Mouse (Mus musculus) E14TG2a.4 (cell line): ENCODE data around the gene Gm17359.

Experiments used
- H3K27me3 ChIP-seq: 2 replicates; pipeline ENCODE4 v1.6.1; 2014; ENCODE audit warnings: low read length, control low read depth; ENCODE audit not compliant: insufficient read depth
- H3K36me3 ChIP-seq: 2 replicates; pipeline ENCODE4 v1.6.1; 2014; ENCODE audit warnings: low read length, control low read depth; ENCODE audit not compliant: insufficient read depth
- H3K4me1 ChIP-seq: replicated peaks from 2 replicates; pipeline ENCODE4 v1.6.1; 2014; ENCODE audit warnings: low read depth, low read length, control low read depth
- H3K4me3 ChIP-seq: replicated peaks from 2 replicates; pipeline ENCODE4 v1.5.1; 2014; ENCODE audit warnings: mild to moderate bottlenecking, low read length
- H3K9me3 ChIP-seq: 2 replicates; pipeline ENCODE4 v1.6.1; 2014; ENCODE audit warnings: low read length, control low read depth
- CTCF ChIP-seq: conservative IDR thresholded peaks from 2 replicates; pipeline ENCODE4 v1.5.1; 2014; ENCODE audit warnings: low read length
- NANOG ChIP-seq: IDR thresholded peaks from 2 replicates; pipeline ENCODE4 v1.6.1; 2014; ENCODE audit warnings: borderline replicate concordance, low read length, mixed read lengths
- POU5F1 ChIP-seq: IDR thresholded peaks from 2 replicates; pipeline ENCODE4 v1.6.1; 2014; ENCODE audit warnings: low read length, borderline replicate concordance

Gene Gm17359

DNA sequence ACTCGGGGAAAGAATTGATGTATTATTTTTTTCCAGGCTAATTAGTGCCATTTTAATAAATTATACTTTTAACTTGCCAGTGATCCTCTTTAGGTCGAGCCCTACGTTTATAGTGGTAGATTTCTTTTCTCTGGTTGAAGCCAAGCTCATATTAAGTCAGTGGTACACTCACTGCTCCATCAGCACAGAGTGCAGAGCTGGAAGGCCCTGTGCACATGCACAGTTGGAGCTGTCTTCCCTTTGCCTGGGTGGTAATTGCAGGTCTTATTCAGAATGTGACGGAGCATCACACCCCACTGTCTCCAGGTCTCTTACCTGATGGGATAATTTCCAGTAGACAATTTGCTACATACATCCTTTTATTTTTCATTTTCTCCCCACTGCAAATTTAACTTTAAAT is 52.6 kb downstream of the Gm17359 start:
- Histone ChIP-seq H3K4me1 (peaks cover 6% of the 10 kb centered on the region), H3K9me3 (peaks cover 8% of the 10 kb centered on the region; the same call in 1 of the 2 replicates), H3K27me3 (peaks cover 22% of the 10 kb centered on the region), H3K36me3 (no peaks in the 10 kb centered on the region), H3K4me3 (no peak overlapping the region)
- TF ChIP-seq NANOG (no peak), CTCF (no peak), POU5F1 (no peak)

DNA sequence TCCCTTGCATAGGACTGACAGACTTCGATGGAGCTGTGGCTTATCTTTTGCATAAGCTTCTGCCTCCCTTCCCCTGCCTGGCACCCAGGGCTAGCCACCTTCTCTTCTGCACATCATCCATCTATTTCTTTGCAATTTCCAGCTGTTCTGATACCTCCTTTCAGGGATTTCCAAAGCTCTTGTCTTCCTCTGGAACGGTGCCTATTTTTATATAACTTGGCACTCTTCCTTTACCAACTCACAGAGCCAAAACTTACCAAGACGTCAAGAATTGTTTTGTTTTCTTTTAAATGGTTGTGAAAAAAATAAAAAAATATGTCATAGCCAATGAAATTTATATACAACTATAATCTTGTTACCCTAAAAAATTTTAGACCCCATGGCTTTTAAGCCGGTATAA is 64.1 kb downstream of the Gm17359 start:
- H3K4me1 ChIP-seq: peaks cover 4% of the 10 kb centered on the region; the same call in 1 of the 2 replicates
- H3K36me3 ChIP-seq: no peaks in the 10 kb centered on the region
- peaks cover 3% of the 10 kb centered on the region; the same call in 1 of the 2 replicates for H3K9me3 ChIP-seq
- no peak overlapping the region for H3K4me3 ChIP-seq
- peaks cover 9% of the 10 kb centered on the region for H3K27me3 ChIP-seq
- TF ChIP-seq CTCF (no peak), NANOG (no peak), POU5F1 (no peak)

DNA sequence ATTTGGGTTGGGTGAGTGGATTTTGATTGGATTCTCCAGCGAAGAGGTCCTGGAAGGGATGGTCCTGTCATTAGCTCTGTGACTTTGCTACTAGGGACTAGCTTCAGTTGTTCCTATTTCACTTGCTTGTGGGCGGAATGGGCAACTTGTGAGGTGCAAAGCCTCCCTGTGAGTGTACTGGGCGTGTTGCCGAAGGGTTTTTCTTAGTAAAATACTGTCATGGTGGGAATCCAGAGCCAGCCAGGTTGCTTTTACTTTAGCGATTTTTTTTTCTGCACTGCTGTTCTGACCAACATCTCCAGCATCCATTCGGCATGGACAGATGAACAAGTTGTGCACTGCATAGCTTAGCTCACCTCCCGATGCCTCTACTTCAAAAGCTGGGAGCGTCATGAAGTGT is 65.6 kb downstream of the Gm17359 start:
- TF ChIP-seq POU5F1: no peak
- no peak for TF ChIP-seq NANOG
- TF ChIP-seq CTCF: no peak
- Histone ChIP-seq H3K36me3 (no peaks in the 10 kb centered on the region), H3K27me3 (peaks cover 9% of the 10 kb centered on the region)

DNA sequence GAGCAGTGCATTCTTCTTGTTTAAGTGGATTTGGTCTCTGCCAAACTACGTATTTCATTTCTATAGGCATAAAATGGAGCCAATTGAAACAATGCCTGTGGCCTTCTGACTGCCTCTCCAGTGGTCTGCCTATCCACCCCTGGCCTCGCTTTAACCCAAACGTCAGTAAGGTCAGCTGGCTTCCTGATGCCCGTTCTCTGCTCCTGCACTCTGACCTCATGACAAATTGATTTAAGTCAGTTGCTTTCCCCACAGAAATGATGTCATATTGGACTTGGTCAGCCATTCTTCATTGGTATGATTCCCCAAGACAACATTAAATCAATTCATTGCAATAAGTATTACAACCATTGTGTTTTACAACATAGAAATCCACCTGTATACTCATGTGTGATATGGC is 72.1 kb downstream of the Gm17359 start:
- no peak for TF ChIP-seq POU5F1
- no peak for TF ChIP-seq CTCF
- TF ChIP-seq NANOG: no peak
- no peak overlapping the region for H3K4me3 ChIP-seq
- peaks cover 4% of the 10 kb centered on the region; the same call in 1 of the 2 replicates for H3K4me1 ChIP-seq
- no peaks in the 10 kb centered on the region for H3K36me3 ChIP-seq
- H3K27me3 ChIP-seq: no peaks in the 10 kb centered on the region
- H3K9me3 ChIP-seq: no peaks in the 10 kb centered on the region

More for the DNA sequence above, 65.6 kb downstream of the Gm17359 start:
- Histone ChIP-seq H3K9me3 (peaks cover 3% of the 10 kb centered on the region; the same call in 1 of the 2 replicates), H3K4me1 (peaks cover 4% of the 10 kb centered on the region; the same call in 1 of the 2 replicates), H3K4me3 (no peak overlapping the region)

DNA sequence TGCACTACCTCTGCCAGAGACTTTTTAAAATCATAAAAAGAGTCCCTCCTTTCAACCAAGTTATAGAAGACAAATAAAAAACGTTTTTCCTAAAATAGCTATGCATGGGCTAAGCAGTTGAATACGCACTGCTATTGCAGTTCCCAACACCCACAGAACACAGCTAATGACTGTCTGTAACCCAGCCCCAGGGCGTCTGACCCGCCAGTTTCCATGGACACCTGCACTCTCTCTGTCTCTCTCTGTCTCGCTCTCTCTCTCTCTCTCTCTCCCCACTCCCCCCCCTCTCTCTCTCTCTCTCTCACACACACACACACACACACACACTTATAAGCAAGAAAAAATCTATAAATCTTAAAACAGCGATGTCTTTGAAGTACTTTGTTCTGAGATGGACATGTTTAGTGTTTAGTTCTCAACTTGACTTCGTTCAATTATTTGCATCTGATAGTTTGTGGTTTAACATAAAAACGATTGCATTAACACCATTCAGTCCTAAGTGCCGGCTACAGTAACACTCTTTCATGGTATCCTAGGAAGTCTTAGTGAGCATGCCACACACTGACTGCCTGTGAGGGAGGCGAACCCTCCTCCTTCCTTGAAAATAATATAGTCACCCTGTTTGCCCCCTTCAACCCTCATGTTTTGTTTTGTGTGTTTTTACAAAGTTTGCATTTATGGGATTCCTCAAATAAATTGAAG is 73.6 kb downstream of the Gm17359 start:
- no peaks in the 10 kb centered on the region for H3K36me3 ChIP-seq
- H3K27me3 ChIP-seq: no peaks in the 10 kb centered on the region; the same call in 1 of the 2 replicates
- no peak for TF ChIP-seq NANOG
- TF ChIP-seq CTCF: no peak
- TF ChIP-seq POU5F1: no peak
- no peak overlapping the region for H3K4me3 ChIP-seq
- no peaks in the 10 kb centered on the region for H3K9me3 ChIP-seq
- H3K4me1 ChIP-seq: no peaks in the 10 kb centered on the region

DNA sequence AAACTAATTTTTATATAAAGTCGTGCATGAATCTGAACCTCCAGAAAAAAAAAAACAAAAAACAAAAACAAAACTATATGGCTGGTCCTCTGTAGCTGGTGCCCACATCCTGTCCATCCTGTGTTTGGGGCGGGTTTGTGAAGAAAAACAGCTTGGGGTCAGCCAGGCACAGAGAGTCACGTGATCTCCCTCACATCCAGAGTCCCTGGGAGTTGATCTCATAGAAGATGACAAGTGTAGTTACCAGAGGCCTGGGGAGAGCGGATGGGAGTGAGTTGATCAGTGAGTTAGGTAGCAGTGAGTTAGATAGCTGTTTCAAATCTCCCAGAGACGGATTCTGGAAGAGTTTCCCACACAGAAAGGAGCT is 74.2 kb downstream of the Gm17359 start:
- no peaks in the 10 kb centered on the region for H3K4me1 ChIP-seq
- H3K36me3 ChIP-seq: no peaks in the 10 kb centered on the region
- no peak overlapping the region for H3K4me3 ChIP-seq
- H3K27me3 ChIP-seq: no peaks in the 10 kb centered on the region; the same call in 1 of the 2 replicates
- TF ChIP-seq NANOG (no peak), POU5F1 (no peak), CTCF (no peak)
- H3K9me3 ChIP-seq: no peaks in the 10 kb centered on the region

DNA sequence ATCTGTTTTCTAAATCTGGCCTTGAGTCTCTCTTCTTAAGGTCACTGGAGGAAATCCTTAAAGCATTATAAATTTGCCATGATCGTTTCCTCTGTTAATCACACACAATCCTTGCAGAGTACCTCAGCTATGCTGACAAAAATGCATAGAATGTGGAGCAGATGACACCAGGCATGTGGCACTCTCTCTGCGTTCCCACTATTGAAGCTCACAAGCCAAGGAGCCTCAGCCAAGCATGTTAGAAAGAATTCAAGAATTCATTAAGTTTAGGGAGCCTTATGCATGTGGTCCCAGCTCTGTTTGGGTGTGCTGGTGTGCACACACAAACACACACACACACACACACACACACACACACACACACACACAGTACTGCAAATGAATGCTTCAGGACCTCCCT is 75.2 kb downstream of the Gm17359 start:
- no peak for TF ChIP-seq CTCF
- no peak for TF ChIP-seq NANOG
- no peak for TF ChIP-seq POU5F1
- H3K4me3 ChIP-seq: no peak overlapping the region
- no peaks in the 10 kb centered on the region; the same call in 1 of the 2 replicates for H3K27me3 ChIP-seq
- no peaks in the 10 kb centered on the region for H3K9me3 ChIP-seq
- peaks cover 5% of the 10 kb centered on the region; the same call in 1 of the 2 replicates for H3K4me1 ChIP-seq
- H3K36me3 ChIP-seq: no peaks in the 10 kb centered on the region

DNA sequence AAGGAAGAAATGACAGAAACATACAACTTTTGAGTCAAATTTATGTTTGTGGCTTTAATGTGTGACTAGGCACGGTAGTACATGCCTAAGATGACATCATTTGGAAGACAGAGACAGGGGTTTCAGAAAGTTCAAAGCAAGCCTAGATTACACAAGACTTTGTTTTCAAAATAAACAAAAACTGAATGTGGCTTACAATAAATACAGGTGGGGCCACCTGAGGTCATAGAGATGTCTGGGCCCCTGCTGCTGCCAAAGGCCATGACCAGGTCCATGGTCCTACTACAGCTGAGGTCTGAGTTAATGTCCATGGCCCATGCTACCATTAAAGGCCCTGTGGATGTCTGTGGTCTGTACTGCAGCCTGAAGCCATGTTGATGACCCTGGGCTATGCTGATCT is 77.0 kb downstream of the Gm17359 start:
- H3K4me1 ChIP-seq: peaks cover 18% of the 10 kb centered on the region
- H3K27me3 ChIP-seq: no peaks in the 10 kb centered on the region; the same call in 1 of the 2 replicates
- no peaks in the 10 kb centered on the region for H3K9me3 ChIP-seq
- no peak overlapping the region for H3K4me3 ChIP-seq
- H3K36me3 ChIP-seq: no peaks in the 10 kb centered on the region
- TF ChIP-seq POU5F1: no peak
- TF ChIP-seq NANOG: no peak
- TF ChIP-seq CTCF: no peak

DNA sequence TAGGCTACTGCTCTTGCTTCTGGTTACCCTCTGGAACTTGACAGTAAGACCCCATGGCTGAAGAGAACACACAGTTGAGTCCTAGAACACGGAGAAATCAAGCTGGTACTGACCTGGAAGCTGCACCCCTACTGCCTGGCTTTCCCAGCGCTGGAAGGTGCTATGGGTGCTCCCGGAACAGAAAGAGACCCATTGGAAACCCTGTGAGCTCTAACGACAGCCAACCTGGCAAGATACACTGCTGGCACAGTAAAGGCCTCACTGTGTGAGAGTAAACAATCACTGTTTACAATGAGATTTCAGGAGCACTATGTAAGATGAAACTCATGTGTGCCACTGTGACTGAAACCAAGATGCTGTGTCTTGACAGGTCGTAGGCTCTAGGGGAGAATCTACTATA is 78.6 kb downstream of the Gm17359 start:
- H3K9me3 ChIP-seq: no peaks in the 10 kb centered on the region

More for the DNA sequence above, 78.6 kb downstream of the Gm17359 start:
- Histone ChIP-seq H3K36me3 (no peaks in the 10 kb centered on the region), H3K4me3 (no peak overlapping the region), H3K4me1 (peaks cover 23% of the 10 kb centered on the region), H3K27me3 (peaks cover 2% of the 10 kb centered on the region; the same call in 1 of the 2 replicates)
- TF ChIP-seq POU5F1: no peak
- TF ChIP-seq NANOG: no peak
- TF ChIP-seq CTCF: no peak
